Mouse (Mus musculus): Measurements from ENCODE around the gene Amfr.

The Amfr gene

GRCm38 (mm10) chr8:93932873-93933272 is 79.8 kb downstream of the Amfr start:
- peak; percentile 68 for DNase-seq (ENCODE audit: low read depth, low spot score)

GRCm38 (mm10) chr8:93931336-93931735 is 81.3 kb downstream of the Amfr start:
- DNase-seq (ENCODE audit: low read depth, low spot score), result no peak

DNA sequence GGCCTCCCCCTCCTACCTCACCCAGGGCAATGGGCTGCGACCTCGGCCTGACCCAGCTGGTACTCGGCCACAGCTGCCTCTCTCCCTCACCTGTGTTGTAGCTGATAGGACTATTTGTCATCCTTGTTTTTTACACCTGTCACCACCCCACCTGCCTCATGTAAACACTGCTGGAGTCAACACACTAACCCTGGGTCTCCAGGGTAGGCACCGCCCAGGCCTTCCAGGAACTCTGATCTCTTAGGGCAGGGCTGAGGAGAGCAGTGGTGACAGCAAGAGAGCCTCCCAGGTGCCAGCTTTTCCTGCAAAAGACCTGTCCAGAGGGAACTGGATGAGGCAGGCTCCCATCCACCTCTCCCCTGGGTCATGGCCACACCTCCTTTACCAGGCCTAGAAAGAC is 83.4 kb downstream of the Amfr start:
- no peak for DNase-seq (ENCODE audit: low read depth, low spot score)

GRCm38 (mm10) chr8:93925513-93925912 is 87.1 kb downstream of the Amfr start:
- DNase-seq (ENCODE audit: low read depth, low spot score), result no peak

DNA sequence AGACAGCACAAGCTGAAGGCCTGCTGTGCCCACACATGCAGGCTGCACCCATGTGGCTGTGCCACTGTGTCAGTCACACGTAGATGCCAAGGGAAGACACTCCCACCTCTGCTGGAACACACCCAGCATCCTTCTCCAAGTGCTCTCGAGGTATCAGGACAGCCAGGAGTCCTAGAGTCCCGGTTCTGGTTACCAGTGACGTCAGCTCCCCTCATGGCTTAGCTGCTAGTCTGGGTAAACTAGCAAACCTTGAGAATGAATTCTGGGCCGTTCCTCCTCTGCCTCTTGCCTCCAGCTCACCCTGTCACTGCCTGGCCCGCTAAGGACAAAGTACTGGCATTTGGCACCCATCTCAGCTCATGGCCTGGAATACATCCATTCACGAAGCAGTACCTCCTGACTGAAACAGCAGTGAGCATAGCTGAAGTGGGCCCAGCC is 88.7 kb downstream of the Amfr start:
- no peak for DNase-seq (ENCODE audit: low read depth, low spot score)
